Mouse (Mus musculus): ENCODE measurements around the gene Mcoln1.

DNA sequence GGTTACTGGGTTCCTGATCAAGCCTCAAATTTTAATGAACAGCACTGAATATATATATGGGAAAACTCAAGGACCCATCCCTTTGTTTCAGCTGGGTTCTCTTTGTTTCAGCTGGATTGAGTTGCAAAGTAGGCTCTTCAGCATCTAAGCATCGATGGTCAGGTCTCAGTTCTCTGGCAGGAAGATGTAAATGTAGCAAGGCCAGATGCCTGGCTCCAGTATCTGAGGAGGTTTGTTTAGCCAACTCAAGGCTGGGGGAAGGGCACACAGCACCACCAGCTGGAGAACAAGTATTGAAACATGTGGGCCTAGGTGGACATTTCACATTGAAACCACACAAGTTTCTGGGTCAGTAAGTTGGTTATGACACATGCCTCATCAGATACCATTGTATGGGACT is 52.0 kb downstream of the Mcoln1 start:
- no peak for TF ChIP-seq CTCF (conservative IDR thresholded peaks at IDR 0.05; ENCODE audit: insufficient read depth, insufficient read length, low read depth, low read length)
- TF ChIP-seq POLR2A (IDR thresholded peaks at IDR 0.05; ENCODE audit: low read depth, low read length): no peak
